Mouse (Mus musculus): ENCODE data around the gene Ctrc. TPM values are rescaled to one million over a fixed set of nuclear protein-coding genes. Genes with fewer than 3 reads are reported as not detected.

Gene Ctrc
- polyA plus RNA-seq, 1 experiment from 2014 or later: 0.42 TPM

DNA sequence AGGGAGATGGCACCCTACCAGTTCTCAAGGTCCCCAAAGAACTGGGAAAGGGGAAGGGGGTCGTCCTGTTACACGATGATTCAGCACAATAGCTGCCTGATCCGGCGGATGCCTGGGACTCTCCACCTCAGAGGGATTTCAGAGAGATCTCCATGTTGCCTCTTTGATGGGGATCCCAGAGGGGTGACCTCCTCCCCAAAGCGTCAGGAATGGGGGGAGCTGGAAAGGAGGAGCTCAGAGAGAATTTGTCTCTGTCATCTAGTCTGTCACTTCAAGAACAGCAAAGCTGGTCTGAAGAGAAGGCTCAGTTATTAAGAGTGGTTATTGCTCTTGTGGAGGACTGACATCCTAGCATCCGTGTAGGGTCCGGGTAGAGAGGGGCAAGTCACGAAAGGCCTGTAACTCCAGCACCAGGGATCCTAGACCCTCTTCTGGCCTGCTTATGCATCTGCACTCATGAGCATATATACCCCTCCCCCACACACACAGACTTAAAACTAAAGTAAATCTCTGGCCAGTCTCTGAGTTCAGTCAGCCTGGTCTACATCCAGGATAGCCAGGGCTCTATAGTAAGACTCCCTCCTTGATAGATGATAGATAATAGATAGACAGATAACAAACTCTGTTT is 29.4 kb upstream of the Ctrc start:
- Histone ChIP-seq H3K4me1 (peaks cover 34% of the 10 kb centered on the region), H3K27ac (no peak overlapping the region), H3K36me3 (no peaks in the 10 kb centered on the region), H3K4me2 (peak overlapping the region; percentile 88), H3K4me3 (replicated peaks) (peak overlapping the region; percentile 81), H3K27me3 (replicated peaks) (no peaks in the 10 kb centered on the region), H3K9ac (no peak overlapping the region), H3K9me3 (no peaks in the 10 kb centered on the region)
- WGBS: 20% methylated on average over 8 of the region's 8 CpGs
- ATAC-seq (ENCODE audit: insufficient read depth, low FRiP score, low read depth): no peak

DNA sequence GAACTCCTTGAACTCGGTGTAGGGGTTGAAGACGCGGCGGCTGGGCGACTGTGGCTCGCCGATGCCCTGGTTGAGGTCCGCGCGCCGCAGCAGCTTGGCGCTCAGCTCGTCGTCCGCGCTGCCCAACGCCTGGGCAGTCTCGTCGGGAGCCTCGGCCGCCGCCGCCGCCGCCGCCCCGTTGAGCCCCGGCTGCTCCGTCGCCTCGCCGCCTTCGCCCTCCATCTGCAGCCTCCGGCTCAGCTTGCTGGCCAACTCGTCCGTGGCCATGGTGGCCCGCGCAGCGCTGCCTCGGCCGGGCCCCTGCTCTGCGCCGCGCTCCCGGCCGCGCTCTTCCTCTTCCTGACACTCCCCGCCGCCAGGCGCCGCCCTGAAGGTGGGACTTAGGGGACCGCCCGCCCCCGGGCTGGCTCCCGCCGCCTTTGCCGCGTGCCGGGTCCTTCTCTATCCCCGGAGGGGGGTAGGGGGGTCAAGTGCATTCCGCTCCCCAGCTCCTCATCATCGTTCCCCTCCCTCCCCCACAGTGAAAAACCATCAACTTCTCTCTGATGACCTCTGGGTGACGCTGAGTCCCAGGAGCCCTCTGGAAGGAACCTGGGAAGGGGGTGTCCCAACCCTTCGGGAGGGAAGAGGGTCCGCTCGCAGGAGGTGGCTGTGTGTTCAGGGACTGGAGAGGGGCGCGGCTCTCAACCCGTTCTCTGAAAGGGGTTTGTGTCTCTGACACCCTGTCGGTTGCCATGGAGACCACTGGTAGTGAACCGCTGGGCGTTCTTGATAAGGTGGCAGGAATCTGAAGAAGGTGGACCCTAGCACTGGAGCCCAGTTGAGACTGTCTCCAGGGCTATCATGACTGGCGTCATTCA is 28.7 kb upstream of the Ctrc start, which contains the start of gene Efhd2:
Gene Efhd2, minus strand, starts transcription at position 320 of the 860 bp plus-strand sequence.
- Histone ChIP-seq H3K27me3 (replicated peaks) (no peaks in the 10 kb centered on the region), H3K9ac (peak within 1 kb of the TSS; percentile 91), H3K36me3 (no peaks in the 10 kb centered on the region), H3K4me3 (replicated peaks) (peak within 1 kb of the TSS; percentile 81), H3K9me3 (no peaks in the 10 kb centered on the region), H3K27ac (peak within 1 kb of the TSS; percentile 71), H3K4me1 (peaks cover 39% of the 10 kb centered on the region), H3K4me2 (peak within 1 kb of the TSS; percentile 88)
- ATAC-seq (ENCODE audit: insufficient read depth, low FRiP score, low read depth): peak; percentile 88
- under 1% methylated on average over 73 of the region's 73 CpGs for WGBS

DNA sequence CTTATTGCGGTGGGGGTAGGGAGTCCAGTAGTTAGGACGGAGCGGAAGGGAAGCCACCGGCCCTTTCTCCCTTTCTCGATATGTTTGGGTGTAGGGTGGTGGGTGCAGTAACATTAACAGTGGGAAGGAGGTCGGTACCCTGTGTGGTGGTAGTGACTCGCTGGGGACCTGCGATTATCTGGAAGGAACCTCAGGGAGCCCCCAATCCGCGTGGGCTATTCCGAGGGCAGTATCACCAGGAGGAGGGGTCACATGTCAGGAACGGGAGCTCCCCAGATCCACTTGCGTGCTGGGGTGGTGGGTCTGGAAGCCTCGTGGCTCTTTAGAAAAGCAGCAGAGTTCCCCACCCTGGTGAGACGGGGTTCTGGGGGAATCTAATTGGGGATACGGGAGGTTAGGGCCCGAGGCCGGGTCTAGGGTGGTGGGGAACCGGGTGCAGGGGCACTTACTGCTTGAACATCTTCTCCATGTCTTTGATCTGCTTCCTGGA is 28.0 kb upstream of the Ctrc start:
- 0 out of 2 replicates have a peak, but pooled peaks have one; percentile 9 for ATAC-seq (ENCODE audit: insufficient read depth, low FRiP score, low read depth)
- Histone ChIP-seq H3K9me3 (no peaks in the 10 kb centered on the region), H3K4me2 (peak overlapping the region; percentile 88), H3K27me3 (replicated peaks) (no peaks in the 10 kb centered on the region), H3K4me1 (peaks cover 44% of the 10 kb centered on the region), H3K36me3 (no peaks in the 10 kb centered on the region), H3K4me3 (replicated peaks) (peak overlapping the region; percentile 81), H3K9ac (peak overlapping the region; percentile 91), H3K27ac (peak overlapping the region; percentile 71)
- under 1% methylated on average over 19 of the region's 19 CpGs for WGBS

DNA sequence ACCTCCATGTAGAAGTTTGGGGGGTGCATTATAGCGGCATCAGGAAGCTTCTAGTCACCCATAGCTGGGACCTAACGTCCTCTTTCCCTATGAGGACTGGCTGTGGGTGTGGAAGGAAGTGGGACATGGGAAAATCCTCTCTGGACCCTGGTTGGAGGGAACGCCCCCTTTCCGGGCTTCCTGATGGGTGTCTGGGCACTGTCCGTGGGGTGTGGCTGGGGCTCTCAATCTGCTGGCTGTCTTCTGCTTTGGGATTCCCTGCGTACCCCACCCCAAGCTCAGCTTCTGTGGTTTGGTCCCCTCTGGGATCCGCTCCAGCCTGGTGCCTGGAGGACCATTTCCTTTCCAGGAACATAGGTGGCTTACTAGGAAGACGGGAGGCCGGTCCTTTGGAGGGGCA is 26.8 kb upstream of the Ctrc start:
- Histone ChIP-seq H3K27ac (peak overlapping the region; percentile 27; the same call in 1 of the 2 replicates), H3K4me2 (peak overlapping the region; percentile 88), H3K9ac (peak overlapping the region; percentile 29; the same call in 1 of the 2 replicates), H3K27me3 (replicated peaks) (no peaks in the 10 kb centered on the region), H3K4me3 (replicated peaks) (peak overlapping the region; percentile 81), H3K9me3 (no peaks in the 10 kb centered on the region), H3K36me3 (no peaks in the 10 kb centered on the region), H3K4me1 (peaks cover 54% of the 10 kb centered on the region)
- 73% methylated on average over 9 of the region's 9 CpGs for WGBS
- ATAC-seq (ENCODE audit: insufficient read depth, low FRiP score, low read depth): no peak

DNA sequence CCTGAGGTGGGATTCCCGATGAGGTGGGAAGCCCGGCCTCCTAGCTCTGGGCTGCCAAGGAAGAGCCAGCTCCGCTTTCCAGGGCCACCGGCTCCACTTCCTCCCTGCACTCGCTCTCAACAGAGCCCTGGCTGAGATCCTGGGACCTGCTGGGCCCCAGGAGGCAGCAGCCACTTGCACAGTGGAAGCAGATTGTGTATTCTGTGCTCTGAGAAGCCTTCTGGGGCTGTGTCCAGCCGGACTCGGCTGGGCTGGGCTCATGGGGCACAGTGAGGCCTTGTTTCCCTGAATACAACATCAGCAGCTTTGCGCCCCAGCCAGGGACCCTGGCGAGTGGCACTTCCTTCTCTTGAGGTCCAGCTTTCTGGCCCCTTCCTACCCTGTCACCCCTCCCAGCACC is 25.8 kb upstream of the Ctrc start:
- Histone ChIP-seq H3K27ac (peak overlapping the region; percentile 79), H3K36me3 (no peaks in the 10 kb centered on the region), H3K4me2 (peak overlapping the region; percentile 88), H3K4me3 (replicated peaks) (peak overlapping the region; percentile 81), H3K27me3 (replicated peaks) (no peaks in the 10 kb centered on the region), H3K9ac (no peak overlapping the region), H3K9me3 (no peaks in the 10 kb centered on the region), H3K4me1 (peaks cover 65% of the 10 kb centered on the region)
- WGBS: 50% methylated on average over 9 of the region's 9 CpGs
- ATAC-seq (ENCODE audit: insufficient read depth, low FRiP score, low read depth): no peak

DNA sequence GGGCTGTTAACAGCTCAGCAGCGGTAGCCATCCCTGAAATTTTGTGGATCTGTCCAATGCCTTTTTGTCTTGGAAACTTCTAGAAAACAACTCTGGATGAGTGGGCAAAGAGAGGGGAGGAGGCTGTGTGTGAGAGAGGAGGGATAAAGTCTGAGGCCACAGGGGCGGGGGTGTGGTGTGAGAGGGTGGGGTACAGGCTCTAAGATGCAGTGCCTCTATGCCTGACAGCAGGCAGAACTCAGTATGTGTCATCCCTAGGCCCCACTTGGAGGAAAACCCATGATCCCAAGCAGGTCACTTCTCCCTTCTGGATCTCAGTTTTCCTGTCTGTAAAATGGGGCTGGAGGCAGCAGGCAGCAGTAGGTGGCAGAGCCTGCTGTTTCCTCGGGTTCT is 25.2 kb upstream of the Ctrc start:
- ATAC-seq (ENCODE audit: insufficient read depth, low FRiP score, low read depth): no peak
- Histone ChIP-seq H3K4me3 (replicated peaks) (no peak overlapping the region), H3K27me3 (replicated peaks) (no peaks in the 10 kb centered on the region), H3K27ac (peak overlapping the region; percentile 79), H3K4me1 (peaks cover 70% of the 10 kb centered on the region), H3K36me3 (no peaks in the 10 kb centered on the region), H3K4me2 (peak overlapping the region; percentile 88), H3K9ac (no peak overlapping the region), H3K9me3 (no peaks in the 10 kb centered on the region)
- 83% methylated on average over 3 of the region's 3 CpGs for WGBS

DNA sequence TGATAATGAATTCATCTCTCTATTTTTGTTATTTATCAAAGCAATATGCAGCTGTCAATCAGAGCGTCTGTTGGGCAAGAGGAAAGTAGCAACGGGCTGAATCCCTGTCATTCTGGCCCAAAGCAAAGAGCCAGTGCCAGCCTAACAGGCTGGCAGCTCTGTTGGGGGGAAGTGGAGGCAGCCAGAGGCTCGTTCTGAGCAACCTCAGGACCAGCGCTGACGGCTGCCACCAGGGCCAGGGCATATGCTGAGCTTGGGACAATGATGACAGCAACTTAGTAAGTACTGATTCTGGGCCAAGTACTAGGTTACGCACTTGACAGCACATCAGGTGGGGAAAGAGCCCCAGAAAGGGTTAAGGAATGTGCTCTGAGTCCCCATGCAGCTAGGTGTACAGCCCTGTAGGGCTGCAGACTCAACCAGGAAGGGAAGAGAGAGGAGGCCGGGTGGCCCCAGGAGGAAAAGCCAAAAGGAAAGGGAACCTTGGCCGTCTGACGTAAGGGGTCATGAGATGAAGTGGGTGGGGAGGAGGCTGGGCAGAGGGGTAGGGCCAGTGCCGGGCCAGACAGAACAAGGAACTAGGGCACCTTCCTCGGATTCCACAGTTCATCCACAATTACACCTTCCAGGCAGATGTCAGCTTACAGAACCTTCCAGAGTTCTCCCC is 24.6 kb upstream of the Ctrc start:
- H3K36me3 ChIP-seq: no peaks in the 10 kb centered on the region
- WGBS: 72% methylated on average over 11 of the region's 11 CpGs
- no peak for ATAC-seq (ENCODE audit: insufficient read depth, low FRiP score, low read depth)

DNA sequence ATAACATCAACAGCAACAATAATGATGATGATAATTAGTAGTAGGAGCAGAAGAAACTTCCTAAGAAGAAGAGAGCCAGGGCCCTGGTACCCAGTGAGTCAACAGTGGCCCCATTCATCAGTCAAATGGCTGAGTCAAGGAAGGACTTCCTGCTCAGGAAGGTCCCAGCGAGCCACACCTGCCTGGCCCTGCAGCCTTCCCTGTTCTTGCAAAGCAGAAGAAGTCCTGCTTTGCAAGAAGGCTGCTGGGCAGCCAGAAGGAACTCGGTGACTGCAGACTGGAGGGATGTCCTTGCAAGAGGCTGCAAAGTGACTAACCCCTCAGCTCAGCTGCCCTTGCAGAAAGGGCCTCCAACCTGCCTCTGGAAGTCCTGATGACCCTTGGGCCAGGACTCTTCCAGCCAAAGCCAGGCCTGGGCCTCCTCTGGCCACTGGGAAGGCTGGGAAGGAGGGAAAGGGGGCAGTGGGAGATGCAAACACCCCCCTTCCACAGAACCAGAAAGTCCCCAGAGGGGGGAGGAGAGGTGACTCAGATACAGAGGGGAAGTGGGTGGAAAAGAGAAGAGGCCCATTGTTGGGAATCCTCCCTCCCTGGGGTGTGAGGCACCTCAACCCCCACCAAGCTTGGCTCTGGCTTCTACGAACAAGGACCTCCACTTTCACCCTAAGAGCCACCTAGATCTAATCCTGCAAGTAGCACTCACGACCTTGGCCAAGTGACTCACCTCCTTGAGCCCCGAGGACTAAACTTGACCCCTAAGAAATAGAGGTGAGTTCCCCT is 23.5 kb upstream of the Ctrc start:
- no peak overlapping the region for H3K4me2 ChIP-seq
- H3K4me1 ChIP-seq: peaks cover 75% of the 10 kb centered on the region
- H3K9ac ChIP-seq: no peak overlapping the region
- no peaks in the 10 kb centered on the region for H3K9me3 ChIP-seq
- H3K27ac ChIP-seq: peak overlapping the region; percentile 79
- H3K36me3 ChIP-seq: no peaks in the 10 kb centered on the region
- no peak overlapping the region for H3K4me3 ChIP-seq (replicated peaks)
- H3K27me3 ChIP-seq (replicated peaks): no peaks in the 10 kb centered on the region
- no peak for ATAC-seq (ENCODE audit: insufficient read depth, low FRiP score, low read depth)
- 60% methylated on average over 5 of the region's 5 CpGs for WGBS

More for the DNA sequence above, 24.6 kb upstream of the Ctrc start:
- peak overlapping the region; percentile 9; the same call in 1 of the 2 replicates for H3K4me2 ChIP-seq
- H3K9me3 ChIP-seq: no peaks in the 10 kb centered on the region
- H3K27ac ChIP-seq: peak overlapping the region; percentile 79
- H3K4me3 ChIP-seq (replicated peaks): no peak overlapping the region
- peaks cover 76% of the 10 kb centered on the region for H3K4me1 ChIP-seq
- no peak overlapping the region for H3K9ac ChIP-seq
- H3K27me3 ChIP-seq (replicated peaks): no peaks in the 10 kb centered on the region

DNA sequence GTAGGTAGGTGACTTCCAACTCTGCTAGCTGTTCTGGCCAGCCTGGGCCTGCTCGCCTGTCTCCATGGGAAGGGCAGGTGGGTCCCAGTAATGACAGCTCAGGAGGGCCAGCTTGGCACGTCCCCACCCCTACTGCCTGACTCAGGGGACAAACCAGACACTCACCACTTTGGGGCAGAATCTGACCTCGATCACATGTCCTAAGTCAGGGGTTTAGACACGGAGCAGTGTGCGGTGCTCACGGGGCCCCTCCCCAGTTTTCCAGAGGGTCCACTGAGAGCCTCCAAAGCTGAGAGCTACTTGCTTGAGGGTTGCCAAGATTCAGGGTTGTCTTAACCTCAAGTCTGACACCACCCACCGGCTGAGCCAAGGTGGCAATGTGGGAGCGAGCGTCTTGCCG is 21.9 kb upstream of the Ctrc start:
- 76% methylated on average over 10 of the region's 10 CpGs for WGBS
- Histone ChIP-seq H3K27ac (peak overlapping the region; percentile 74; the same call in 1 of the 2 replicates), H3K4me3 (replicated peaks) (no peak overlapping the region), H3K4me2 (no peak overlapping the region), H3K9me3 (no peaks in the 10 kb centered on the region), H3K27me3 (replicated peaks) (no peaks in the 10 kb centered on the region), H3K36me3 (peaks cover 4% of the 10 kb centered on the region; the same call in 1 of the 2 replicates), H3K9ac (no peak overlapping the region), H3K4me1 (peaks cover 73% of the 10 kb centered on the region)
- ATAC-seq (ENCODE audit: insufficient read depth, low FRiP score, low read depth): no peak

DNA sequence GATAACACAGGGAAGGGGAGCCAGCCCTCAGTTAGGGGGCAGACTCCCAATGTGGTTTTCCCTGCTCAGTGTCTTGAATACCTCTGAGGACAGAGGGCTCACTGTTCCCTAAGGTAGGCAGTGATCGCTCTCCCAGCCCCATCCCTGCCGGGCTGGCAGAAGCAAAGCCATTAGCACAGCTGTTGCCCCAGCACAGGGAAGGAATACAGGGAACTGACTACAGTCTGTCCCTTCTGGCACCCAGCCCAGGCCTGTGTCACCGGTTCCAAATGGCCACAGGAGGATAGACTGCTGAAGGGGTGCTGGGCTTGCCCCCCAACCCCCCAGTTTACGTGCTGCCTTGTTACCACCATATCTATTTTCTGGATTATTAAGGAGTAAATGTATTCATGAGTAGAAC is 21.3 kb upstream of the Ctrc start:
- H3K4me3 ChIP-seq (replicated peaks): no peak overlapping the region
- 37% methylated on average over 4 of the region's 4 CpGs for WGBS
- H3K9me3 ChIP-seq: no peaks in the 10 kb centered on the region
- peak overlapping the region; percentile 74 for H3K27ac ChIP-seq
- no peaks in the 10 kb centered on the region for H3K27me3 ChIP-seq (replicated peaks)
- ATAC-seq (ENCODE audit: insufficient read depth, low FRiP score, low read depth): peak; percentile 30; the same call in 1 of the 2 replicates
- peaks cover 72% of the 10 kb centered on the region for H3K4me1 ChIP-seq
- H3K9ac ChIP-seq: no peak overlapping the region
- peak overlapping the region; percentile 29; the same call in 1 of the 2 replicates for H3K4me2 ChIP-seq
- peaks cover 4% of the 10 kb centered on the region; the same call in 1 of the 2 replicates for H3K36me3 ChIP-seq

DNA sequence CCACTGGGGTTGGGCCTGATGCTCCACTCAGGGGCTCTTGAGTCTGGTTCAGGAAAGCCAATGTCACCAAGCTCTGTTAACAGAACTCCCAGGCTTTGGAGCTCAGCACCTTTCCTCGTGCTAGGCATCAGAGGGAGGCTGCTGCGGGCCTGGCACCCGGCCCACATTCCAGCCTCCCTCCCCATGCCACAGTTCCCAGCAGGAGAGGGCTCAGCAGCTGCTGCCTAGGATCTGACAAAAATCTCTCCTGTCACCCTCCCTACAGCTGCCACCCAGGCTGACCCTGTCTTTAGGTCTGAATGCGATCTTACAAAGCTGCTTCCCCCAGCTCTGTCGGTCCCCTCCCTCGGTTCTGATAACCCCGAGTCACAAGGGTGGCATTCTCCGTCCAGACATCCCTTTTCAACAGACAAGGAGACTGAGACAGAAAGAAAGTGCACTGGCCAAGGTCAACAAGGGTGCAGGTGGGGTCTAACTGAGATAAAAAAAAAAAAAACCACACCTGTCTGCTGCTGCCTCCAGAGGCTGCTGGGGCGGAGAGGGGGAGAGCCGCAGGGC is 20.9 kb upstream of the Ctrc start:
- H3K4me3 ChIP-seq (replicated peaks): no peak overlapping the region
- peaks cover 4% of the 10 kb centered on the region for H3K36me3 ChIP-seq
- WGBS: 34% methylated on average over 10 of the region's 10 CpGs
- H3K4me1 ChIP-seq: peaks cover 67% of the 10 kb centered on the region
- no peaks in the 10 kb centered on the region for H3K9me3 ChIP-seq
- no peaks in the 10 kb centered on the region for H3K27me3 ChIP-seq (replicated peaks)
- H3K27ac ChIP-seq: peak overlapping the region; percentile 74
- H3K4me2 ChIP-seq: peak overlapping the region; percentile 29
- ATAC-seq (ENCODE audit: insufficient read depth, low FRiP score, low read depth): peak; percentile 44; the same call in 1 of the 2 replicates
- no peak overlapping the region for H3K9ac ChIP-seq

Data from stomach, embryonic 15.5 days (tissue).